Mouse (Mus musculus) layer of hippocampus, adult 8-10 months (tissue): ENCODE measurements at regions not wholly inside any gene's neighbourhood (a gene's known extent, or its start where the extent isn't known, plus 50 kb on each side); places are given as distances from the start of the nearest gene placed in this dataset.

Experiments
- DNase-seq, 2 experiments: peaks; one replicate each; pipeline ENCODE4 v3.0.0; 2022; ENCODE audit warnings: low spot score in 2 of 2

GRCm38 (mm10) chr4:37034200-37034599 lies 82.7 kb upstream of the Lingo2 start:
- DNase-seq = peak; percentile 3 to 17
